Mouse (Mus musculus) limb, embryonic 11.5 days (tissue): ENCODE data around the gene Trafd1. TPM values are rescaled to one million over a fixed set of nuclear protein-coding genes. Genes with fewer than 3 reads are reported as not detected.

Experiments used
- ATAC-seq: fragments of 200-750 bp; cut with Nextera tagmentation; 2 replicates; pipeline ENCODE4 v1.8.0; 2017; ENCODE audit warnings: low read depth; ENCODE audit not compliant: insufficient number of reproducible peaks, low FRiP score, low TSS enrichment
- DNase-seq: peaks from one replicate; pipeline ENCODE4 v3.0.0-alpha.2; 2015; ENCODE audit warnings: low spot score
- H3K27ac ChIP-seq: fragments of 300-500 bp; sonication (generic); replicated peaks from 2 replicates; pipeline ENCODE4 v1.5.1; 2014; ENCODE audit warnings: low read depth, mild to moderate bottlenecking, low read length
- H3K27me3 ChIP-seq: fragments of 300-500 bp; sonication (generic); 2 replicates; pipeline ENCODE4 v1.6.1; 2014; ENCODE audit warnings: mild to moderate bottlenecking, low read length, mixed read lengths; ENCODE audit not compliant: control insufficient read depth, insufficient read depth
- H3K36me3 ChIP-seq: fragments of 300-500 bp; sonication (generic); 2 replicates; pipeline ENCODE4 v1.6.1; 2014; ENCODE audit warnings: mild to moderate bottlenecking, low read length, moderate library complexity, mixed read lengths; ENCODE audit not compliant: control insufficient read depth, insufficient read depth
- H3K4me1 ChIP-seq: fragments of 300-500 bp; sonication (generic); 2 replicates; pipeline ENCODE4 v1.6.1; 2014; ENCODE audit warnings: low read length, mixed read lengths; ENCODE audit not compliant: control insufficient read depth, insufficient read depth
- H3K4me2 ChIP-seq: fragments of 300-500 bp; sonication (generic); 2 replicates; pipeline ENCODE4 v1.6.1; 2014; ENCODE audit warnings: low read depth, mild to moderate bottlenecking, moderate library complexity; ENCODE audit not compliant: severe bottlenecking
- H3K4me3 ChIP-seq: fragments of 300-500 bp; sonication (generic); 2 replicates; pipeline ENCODE4 v1.5.1; 2014; ENCODE audit warnings: low read depth, low read length
- H3K9ac ChIP-seq: fragments of 300-500 bp; sonication (generic); 2 replicates; pipeline ENCODE4 v1.6.1; 2014; ENCODE audit warnings: mild to moderate bottlenecking, low read length
- H3K9me3 ChIP-seq: fragments of 300-500 bp; sonication (generic); 2 replicates; pipeline ENCODE4 v1.6.1; 2016; ENCODE audit warnings: low read length; ENCODE audit not compliant: control insufficient read depth
- WGBS: fragments of 180-500 bp; shearing (Covaris S2); extraction: QIAGEN DNeasy Blood & Tissue Kit; methylation state at CpG from one replicate; pipeline ENCODE4 v1.1.7; 2014; 5-methylcytosine and 5-hydroxymethylcytosine counted together
- polyA plus RNA-seq: library from polyadenylated mRNA; unstranded; fragments of >200 nt; fragmentation: Nextera tagmentation; extraction: Ambion mirVana; gene quantifications from 2 replicates; pipeline ENCODE4 v1.2.1, GENCODE M21; 2014

Trafd1 gene
- polyA plus RNA-seq, 1 experiment from 2014 or later: 59.7 TPM

- Histone ChIP-seq H3K4me3 (no peak overlapping the region), H3K4me2 (no peak overlapping the region), H3K9me3 (no peaks in the 10 kb centered on the region), H3K9ac (no peak overlapping the region), H3K36me3 (peaks cover 7% of the 10 kb centered on the region; the same call in 1 of the 2 replicates), H3K27me3 (no peaks in the 10 kb centered on the region), H3K4me1 (0 out of 2 replicates have a peak, but pooled peaks cover 2% of the 10 kb centered on the region), H3K27ac (no peak overlapping the region)
- WGBS: 78% methylated on average over 5 of the region's 5 CpGs
- ATAC-seq (no peak), DNase-seq (no peak)
Observed at GRCm38 (mm10) chr5:121400064-121400463, 14.6 kb upstream of the Trafd1 start.

GRCm38 (mm10) chr5:121399540-121399939, 14.1 kb upstream of the Trafd1 start:
- Histone ChIP-seq H3K27ac (no peak overlapping the region), H3K9ac (no peak overlapping the region), H3K4me2 (no peak overlapping the region), H3K9me3 (no peaks in the 10 kb centered on the region), H3K27me3 (no peaks in the 10 kb centered on the region), H3K4me3 (no peak overlapping the region), H3K4me1 (0 out of 2 replicates have a peak, but pooled peaks cover 2% of the 10 kb centered on the region), H3K36me3 (peaks cover 7% of the 10 kb centered on the region; the same call in 1 of the 2 replicates)
- ATAC-seq (no peak), DNase-seq (no peak)
- WGBS: 87% methylated on average over 5 of the region's 5 CpGs

GRCm38 (mm10) chr5:121398965-121399462, 13.6 kb upstream of the Trafd1 start:
- 64% methylated on average over 9 of the region's 9 CpGs for WGBS

GRCm38 (mm10) chr5:121398146-121398964, 12.9 kb upstream of the Trafd1 start:
- H3K9me3 ChIP-seq: no peaks in the 10 kb centered on the region
- peak overlapping the region; percentile 69 for H3K4me2 ChIP-seq
- no peaks in the 10 kb centered on the region for H3K27me3 ChIP-seq
- 0 out of 2 replicates have a peak, but pooled peaks cover 2% of the 10 kb centered on the region for H3K4me1 ChIP-seq
- DNase-seq (peak; percentile 72), ATAC-seq (peak; percentile 48)
- under 1% methylated on average over 66 of the region's 67 CpGs for WGBS
- no peak overlapping the region for H3K27ac ChIP-seq
- H3K9ac ChIP-seq: peak overlapping the region; percentile 64
- peak overlapping the region; percentile 92 for H3K4me3 ChIP-seq
- peaks cover 7% of the 10 kb centered on the region; the same call in 1 of the 2 replicates for H3K36me3 ChIP-seq

More at GRCm38 (mm10) chr5:121398965-121399462, 13.6 kb upstream of the Trafd1 start:
- no peaks in the 10 kb centered on the region for H3K9me3 ChIP-seq
- H3K27ac ChIP-seq: no peak overlapping the region
- H3K4me3 ChIP-seq: peak overlapping the region; percentile 92
- no peak overlapping the region; the same call in 1 of the 2 replicates for H3K9ac ChIP-seq
- H3K36me3 ChIP-seq: peaks cover 7% of the 10 kb centered on the region; the same call in 1 of the 2 replicates
- H3K4me2 ChIP-seq: peak overlapping the region; percentile 69
- H3K4me1 ChIP-seq: 0 out of 2 replicates have a peak, but pooled peaks cover 2% of the 10 kb centered on the region
- no peaks in the 10 kb centered on the region for H3K27me3 ChIP-seq
- ATAC-seq: no peak
- DNase-seq: no peak

GRCm38 (mm10) chr5:121397187-121398145, 12.0 kb upstream of the Trafd1 start, which contains the start of gene Naa25:
TSS of gene Naa25 (plus strand) at chr5:121397936.
- Histone ChIP-seq H3K36me3 (peaks cover 7% of the 10 kb centered on the region; the same call in 1 of the 2 replicates), H3K4me1 (0 out of 2 replicates have a peak, but pooled peaks cover 2% of the 10 kb centered on the region), H3K4me2 (peak within 1 kb of the TSS; percentile 69), H3K27ac (peak within 1 kb of the TSS; percentile 81), H3K9me3 (no peaks in the 10 kb centered on the region), H3K27me3 (no peaks in the 10 kb centered on the region), H3K9ac (peak within 1 kb of the TSS; percentile 64), H3K4me3 (peak within 1 kb of the TSS; percentile 92)
- ATAC-seq: peak; percentile 93
- WGBS: 10% methylated on average over 53 of the region's 53 CpGs
- DNase-seq: peak; percentile 97

- Histone ChIP-seq H3K4me3 (no peak overlapping the region), H3K27ac (no peak overlapping the region), H3K4me2 (no peak overlapping the region), H3K9ac (no peak overlapping the region), H3K36me3 (peaks cover 1% of the 10 kb centered on the region; the same call in 1 of the 2 replicates), H3K4me1 (0 out of 2 replicates have a peak, but pooled peaks cover 2% of the 10 kb centered on the region), H3K27me3 (no peaks in the 10 kb centered on the region), H3K9me3 (no peaks in the 10 kb centered on the region)
- no peak for ATAC-seq
- DNase-seq: no peak
- 84% methylated on average over 5 of the region's 5 CpGs for WGBS
Observed at GRCm38 (mm10) chr5:121395621-121396020, 10.2 kb upstream of the Trafd1 start.

- no peaks in the 10 kb centered on the region for H3K36me3 ChIP-seq
- DNase-seq (no peak), ATAC-seq (no peak)
- H3K27me3 ChIP-seq: no peaks in the 10 kb centered on the region
- H3K4me3 ChIP-seq: no peak overlapping the region
- H3K4me2 ChIP-seq: no peak overlapping the region
- no peaks in the 10 kb centered on the region for H3K9me3 ChIP-seq
- no peak overlapping the region for H3K9ac ChIP-seq
- WGBS: 80% methylated on average over 3 of the region's 3 CpGs
- no peak overlapping the region for H3K27ac ChIP-seq
- no peaks in the 10 kb centered on the region for H3K4me1 ChIP-seq
Observed at GRCm38 (mm10) chr5:121393402-121393801, 8.0 kb upstream of the Trafd1 start.
